13 mouse cellular contexts compared by ENCODE assay signal in the genomic region with DNA sequence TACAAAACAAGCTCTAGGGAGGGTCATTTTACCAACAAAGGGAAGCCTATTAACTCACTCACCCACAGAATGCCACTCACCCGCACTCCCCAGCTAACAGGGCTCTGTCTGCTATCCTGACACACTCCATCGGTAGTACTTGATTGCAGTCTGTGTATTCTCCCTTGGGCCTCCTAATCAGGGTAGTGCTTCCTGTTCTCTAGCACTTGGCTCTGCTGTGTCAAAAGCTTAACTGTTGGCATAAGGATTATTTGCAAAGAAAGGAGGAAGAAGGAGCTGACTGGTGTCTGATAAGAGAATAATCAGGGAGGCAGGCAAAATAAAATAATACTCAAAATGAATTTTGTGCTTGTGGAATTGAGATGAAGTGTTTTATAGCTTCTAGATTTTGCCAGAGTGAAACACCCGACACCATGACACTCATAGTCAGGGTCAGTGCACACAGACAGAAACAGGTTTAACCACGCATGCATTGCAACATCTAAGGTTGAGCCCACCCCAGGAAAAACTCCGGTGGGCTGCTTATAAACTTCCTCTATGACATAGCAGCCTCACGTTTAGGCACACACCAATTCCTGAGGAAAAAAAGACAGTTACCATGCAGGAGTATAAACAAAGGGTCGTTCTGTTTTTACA. TPM values are rescaled to one million over a fixed set of nuclear protein-coding genes. Genes with fewer than 3 reads are reported as not detected.
DNase-seq lines count a peak whose midpoint lies in the region; ATAC-seq and TF ChIP-seq lines count a peak whose summit lies in the region.
"Had no signal": no experiment of that assay in that cellular context is flagged by ENCODE, and none has a peak within 500 bp of the region (broad histone marks: within the 10 kb centered on the region; RNA-seq: fewer than 3 reads in every experiment).

No protein-coding gene starts in this region.

- TF ChIP-seq EP300 in lung, postnatal 0 days (IDR thresholded peaks at IDR 0.05): no peak

- H3K4me1 ChIP-seq in kidney, embryonic 14.5 days (ENCODE audit: control insufficient read depth, insufficient read depth, low read length): peaks cover 8% of the 10 kb centered on the region; the same call in 1 of the 2 replicates
- 0 out of 2 replicates have a peak, but pooled peaks cover 3% of the 10 kb centered on the region for H3K4me1 ChIP-seq in lung, postnatal 0 days (ENCODE audit: insufficient read depth, low read depth, low read length)
- H3K4me1 ChIP-seq in embryonic facial prominence, embryonic 14.5 days (ENCODE audit: control insufficient read depth, insufficient read depth, low read length): no peaks in the 10 kb centered on the region; the same call in 1 of the 2 replicates
- H3K4me1 ChIP-seq in midbrain, postnatal 0 days (ENCODE audit: insufficient read depth, low read length): no peaks in the 10 kb centered on the region

- no peak overlapping the region for H3K27ac ChIP-seq in kidney, embryonic 14.5 days (ENCODE audit: low read depth, low read length)
- no peak overlapping the region for H3K27ac ChIP-seq in lung, postnatal 0 days (ENCODE audit: low read length)
- no peak overlapping the region for H3K27ac ChIP-seq in embryonic facial prominence, embryonic 14.5 days (replicated peaks; ENCODE audit: low read depth, low read length)
- H3K27ac ChIP-seq in midbrain, postnatal 0 days (ENCODE audit: low read depth, low read length): no peak overlapping the region
- H3K27ac ChIP-seq: midbrain, embryonic 12.5 days had no signal

- no peak overlapping the region for H3K9ac ChIP-seq in kidney, embryonic 14.5 days (ENCODE audit: low read depth, low read length)
- no peak overlapping the region for H3K9ac ChIP-seq in lung, postnatal 0 days (replicated peaks; ENCODE audit: low read depth)
- H3K9ac ChIP-seq in embryonic facial prominence, embryonic 14.5 days (ENCODE audit: low read depth, low read length): no peak overlapping the region
- H3K9ac ChIP-seq in midbrain, postnatal 0 days (replicated peaks; ENCODE audit: low read length, poor library complexity, severe bottlenecking): no peak overlapping the region
- H3K9ac ChIP-seq: midbrain, embryonic 12.5 days had no signal

- H3K9me3 ChIP-seq in kidney, embryonic 14.5 days (ENCODE audit: control insufficient read depth, low read length): no peaks in the 10 kb centered on the region
- no peaks in the 10 kb centered on the region for H3K9me3 ChIP-seq in lung, postnatal 0 days (ENCODE audit: low read length)
- no peaks in the 10 kb centered on the region for H3K9me3 ChIP-seq in embryonic facial prominence, embryonic 14.5 days (ENCODE audit: control insufficient read depth, low read length)
- no peaks in the 10 kb centered on the region for H3K9me3 ChIP-seq in midbrain, postnatal 0 days (ENCODE audit: low read length)
- H3K9me3 ChIP-seq: midbrain, embryonic 12.5 days had no signal

- ATAC-seq in kidney, embryonic 14.5 days (ENCODE audit: low FRiP score, low TSS enrichment): peak; percentile 71; the same call in 1 of the 2 replicates
- ATAC-seq in lung, postnatal 0 days: peak; percentile 54
- no peak for ATAC-seq in embryonic facial prominence, embryonic 14.5 days (ENCODE audit: low read depth)
- ATAC-seq in neutrophil, adult 5-6 weeks (ENCODE audit: extremely low read depth, insufficient number of reproducible peaks, low FRiP score, poor library complexity, severe bottlenecking): 0 out of 2 replicates have a peak, but pooled peaks have one; percentile 13
- ATAC-seq in midbrain, postnatal 0 days (ENCODE audit: low FRiP score): no peak
- ATAC-seq: inflammation-experienced regulatory T-cells, adult 6 months had no signal

- TF ChIP-seq CTCF in lung, postnatal 0 days (IDR thresholded peaks at IDR 0.05): no peak
- no peak for TF ChIP-seq CTCF in midbrain, postnatal 0 days (IDR thresholded peaks at IDR 0.05)

- no peaks in the 10 kb centered on the region for H3K36me3 ChIP-seq in kidney, embryonic 14.5 days (ENCODE audit: control insufficient read depth, insufficient read depth, low read length)
- H3K36me3 ChIP-seq in lung, postnatal 0 days (ENCODE audit: insufficient read depth, low read length): no peaks in the 10 kb centered on the region
- H3K36me3 ChIP-seq in embryonic facial prominence, embryonic 14.5 days (ENCODE audit: control insufficient read depth, insufficient read depth, low read length): no peaks in the 10 kb centered on the region
- no peaks in the 10 kb centered on the region for H3K36me3 ChIP-seq in midbrain, postnatal 0 days (ENCODE audit: insufficient read depth, low read length)
- H3K36me3 ChIP-seq: midbrain, embryonic 12.5 days had no signal

- no peak overlapping the region for H3K4me2 ChIP-seq in kidney, embryonic 14.5 days (replicated peaks; ENCODE audit: low read depth, low read length)
- no peak overlapping the region for H3K4me2 ChIP-seq in lung, postnatal 0 days (replicated peaks; ENCODE audit: low read depth, low read length)
- H3K4me2 ChIP-seq in embryonic facial prominence, embryonic 14.5 days (ENCODE audit: low read depth, low read length): no peak overlapping the region
- H3K4me2 ChIP-seq in midbrain, postnatal 0 days (ENCODE audit: low read depth, low read length, poor library complexity, severe bottlenecking): no peak overlapping the region
- H3K4me2 ChIP-seq: midbrain, embryonic 12.5 days had no signal

- DNase-seq in kidney, adult 11 months: no peak
- DNase-seq in lung, postnatal 0 days (ENCODE audit: low spot score): peak; percentile 30
- no peak for DNase-seq in lung, postnatal 14 days
- peak; percentile 48 for DNase-seq in embryonic facial prominence, embryonic 14.5 days (ENCODE audit: low spot score)
- DNase-seq in spleen, postnatal 4 days (ENCODE audit: low spot score in 2 of 2): no peak
- no peak for DNase-seq in midbrain, postnatal 0 days (ENCODE audit: low spot score)
- DNase-seq: cerebellum, adult 11-12 months; right cerebral cortex, adult 18-20 months had no signal

- H3K4me3 ChIP-seq in kidney, embryonic 14.5 days (ENCODE audit: low read length): no peak overlapping the region
- H3K4me3 ChIP-seq in lung, postnatal 0 days (ENCODE audit: low read depth, low read length): no peak overlapping the region
- no peak overlapping the region for H3K4me3 ChIP-seq in embryonic facial prominence, embryonic 14.5 days (ENCODE audit: low read depth, low read length)
- no peak overlapping the region for H3K4me3 ChIP-seq in midbrain, postnatal 0 days (ENCODE audit: low read depth, low read length)
- H3K4me3 ChIP-seq: midbrain, embryonic 12.5 days had no signal

- H3K27me3 ChIP-seq in kidney, embryonic 14.5 days (ENCODE audit: control insufficient read depth, insufficient read depth, low read length): no peaks in the 10 kb centered on the region
- no peaks in the 10 kb centered on the region for H3K27me3 ChIP-seq in lung, postnatal 0 days (replicated peaks; ENCODE audit: insufficient read depth, low read length)
- no peaks in the 10 kb centered on the region for H3K27me3 ChIP-seq in embryonic facial prominence, embryonic 14.5 days (replicated peaks; ENCODE audit: control insufficient read depth, insufficient read depth, low read length)
- H3K27me3 ChIP-seq in midbrain, postnatal 0 days (ENCODE audit: insufficient read depth, low read length): no peaks in the 10 kb centered on the region
- H3K27me3 ChIP-seq: midbrain, embryonic 12.5 days had no signal

- 19% methylated on average over 7 of the region's 7 CpGs for WGBS in kidney, embryonic 14.5 days
- 12% methylated on average over 7 of the region's 7 CpGs for whole genome bisulfite sequencing in lung, postnatal 0 days
- WGBS in embryonic facial prominence, embryonic 14.5 days: 33% methylated on average over 7 of the region's 7 CpGs
- 57% methylated on average over 7 of the region's 7 CpGs for WGBS in midbrain, postnatal 0 days

RNA-seq across cellular contexts. Expression of gene Fgl2, which starts 22.9 kb away (rescaled TPM):
- 0.87 and 0.94 TPM in 2 replicates for polyA plus RNA-seq in kidney, embryonic 14.5 days (2014; fragmentation: Nextera tagmentation; extraction: Ambion mirVana)
- polyA plus RNA-seq in lung, postnatal 0 days (2015; fragmentation: Nextera tagmentation; extraction: Ambion mirVana): 8.7 and 10.5 TPM in 2 replicates
- 4.1 and 4.5 TPM in 2 replicates for polyA plus RNA-seq in embryonic facial prominence, embryonic 14.5 days (2014; fragmentation: Nextera tagmentation; extraction: Ambion mirVana)
- 727 and 731 TPM in 2 replicates for total RNA-seq in neutrophil, adult 5-6 weeks (2017)
- total RNA-seq in midbrain, postnatal 0 days (2014; rRNA removed): 3.0 and 4.1 TPM in 2 replicates
- 1.7 and 1.9 TPM in 2 replicates for polyA plus RNA-seq in midbrain, postnatal 0 days (2015; fragmentation: Nextera tagmentation; extraction: Ambion mirVana)

RNA-seq across cellular contexts. Expression of gene Ccdc146, which starts 29.2 kb away (rescaled TPM):
- polyA plus RNA-seq in kidney, embryonic 14.5 days (2014; fragmentation: Nextera tagmentation; extraction: Ambion mirVana): 0.14 TPM in 1 of 2 replicates, not detected in the other
- polyA plus RNA-seq in lung, postnatal 0 days (2015; fragmentation: Nextera tagmentation; extraction: Ambion mirVana): 3.4 and 6.0 TPM in 2 replicates
- polyA plus RNA-seq in embryonic facial prominence, embryonic 14.5 days (2014; fragmentation: Nextera tagmentation; extraction: Ambion mirVana): 0.60 and 2.8 TPM in 2 replicates
- total RNA-seq in neutrophil, adult 5-6 weeks (2017): 15.7 and 17.1 TPM in 2 replicates
- 0.14 and 0.27 TPM in 2 replicates for total RNA-seq in midbrain, postnatal 0 days (2014; rRNA removed)
- polyA plus RNA-seq in midbrain, postnatal 0 days (2015; fragmentation: Nextera tagmentation; extraction: Ambion mirVana): 0.43 and 0.74 TPM in 2 replicates
- total RNA-seq: liver, adult 2 months had no signal
- polyA plus RNA-seq: liver, adult 2 months had no signal

RNA-seq across cellular contexts. Expression of gene Fam185a, which starts 29.4 kb away (rescaled TPM):
- polyA plus RNA-seq in kidney, embryonic 14.5 days (2014; fragmentation: Nextera tagmentation; extraction: Ambion mirVana): 5.8 and 7.4 TPM in 2 replicates
- polyA plus RNA-seq in lung, postnatal 0 days (2015; fragmentation: Nextera tagmentation; extraction: Ambion mirVana): 1.7 and 2.8 TPM in 2 replicates
- 6.3 and 6.6 TPM in 2 replicates for polyA plus RNA-seq in embryonic facial prominence, embryonic 14.5 days (2014; fragmentation: Nextera tagmentation; extraction: Ambion mirVana)
- total RNA-seq in neutrophil, adult 5-6 weeks (2017): 7.6 and 8.8 TPM in 2 replicates
- 13.2 and 13.5 TPM in 2 replicates for total RNA-seq in midbrain, postnatal 0 days (2014; rRNA removed)
- polyA plus RNA-seq in midbrain, postnatal 0 days (2015; fragmentation: Nextera tagmentation; extraction: Ambion mirVana): 10.1 and 10.8 TPM in 2 replicates

Comparison
In these comparisons a context has a peak if more than half of its experiments do, and no peak if none do; other contexts are left out.
1. DNase-seq: peak in lung, postnatal 0 days (single experiment) and embryonic facial prominence, embryonic 14.5 days (single experiment); none in kidney, adult 11 months (single experiment), lung, postnatal 14 days (single experiment), spleen, postnatal 4 days (0 of 2) and midbrain, postnatal 0 days (single experiment).
2. ATAC-seq: peak in kidney, embryonic 14.5 days (single experiment), lung, postnatal 0 days (single experiment) and neutrophil, adult 5-6 weeks (single experiment); none in embryonic facial prominence, embryonic 14.5 days (single experiment) and midbrain, postnatal 0 days (single experiment).